Mouse (Mus musculus): ENCODE measurements around the gene Arf3.

- TF ChIP-seq CTCF (IDR thresholded peaks at IDR 0.05; ENCODE audit: control insufficient read depth, insufficient read depth, low read length): no peak
- no peak for TF ChIP-seq POLR2A (IDR thresholded peaks at IDR 0.05; ENCODE audit: borderline replicate concordance, control insufficient read depth, low read depth, low read length)
These were observed 17.6 kb upstream of the Arf3 start for GRCm38 (mm10) chr15:98780573-98780972.
